Mouse (Mus musculus) cerebellum, adult 9-10 months (tissue): ENCODE measurements around the gene Stx19.

Experiments
- DNase-seq: peaks from one replicate; pipeline ENCODE4 v3.0.0; 2022

The Stx19 gene

GRCm38 (mm10) chr16:62852464-62853252 is 38.2 kb downstream of the Stx19 start:
- no peak for DNase-seq

GRCm38 (mm10) chr16:62853611-62854126 is 39.2 kb downstream of the Stx19 start:
- no peak for DNase-seq

- no peak for DNase-seq
These were observed 40.0 kb downstream of the Stx19 start, which contains the start of gene Pros1 for GRCm38 (mm10) chr16:62854191-62855068. Gene Pros1 (plus strand): TSS chr16:62854307.

GRCm38 (mm10) chr16:62855385-62855784 is 40.9 kb downstream of the Stx19 start:
- DNase-seq, result no peak

GRCm38 (mm10) chr16:62856273-62856672 is 41.8 kb downstream of the Stx19 start:
- no peak for DNase-seq

- no peak for DNase-seq
These were observed 43.0 kb downstream of the Stx19 start for GRCm38 (mm10) chr16:62857498-62857897.

GRCm38 (mm10) chr16:62858018-62858417 is 43.5 kb downstream of the Stx19 start:
- DNase-seq, result no peak

GRCm38 (mm10) chr16:62860140-62860539 is 45.7 kb downstream of the Stx19 start:
- no peak for DNase-seq

- DNase-seq, result no peak
These were observed 47.0 kb downstream of the Stx19 start for GRCm38 (mm10) chr16:62861455-62861854.

GRCm38 (mm10) chr16:62872688-62873117 is 58.2 kb downstream of the Stx19 start:
- DNase-seq, result no peak

GRCm38 (mm10) chr16:62873180-62873579 is 58.7 kb downstream of the Stx19 start:
- DNase-seq, result no peak
